Mouse (Mus musculus) frontal cortex, adult (tissue): ENCODE measurements around the gene Tmsb15b2.
"Not testable (repeated sequence)": the region's sequence is repeated elsewhere in the genome, so short reads cannot be mapped to it uniquely, and the experiment has no call there.

Experiments used
- ATAC-seq: cut with Nextera tagmentation; 2 replicates; pipeline ENCODE4 v1.9.2; 2017; ENCODE audit warnings: mild to moderate bottlenecking, moderate library complexity, mixed read lengths; ENCODE audit not compliant: low TSS enrichment

Gene Tmsb15b2

GRCm38 (mm10) chrX:136975397-136975796 lies at the start of gene Tmsb15b2:
Gene Tmsb15b2 (minus strand): TSS chrX:136975497.
- not testable (repeated sequence) for ATAC-seq

- ATAC-seq = peak; percentile 85
Observed at GRCm38 (mm10) chrX:137019310-137019709, 44.0 kb upstream of the Tmsb15b2 start.

- ATAC-seq = no peak
Observed at GRCm38 (mm10) chrX:137017668-137018067, 42.4 kb upstream of the Tmsb15b2 start.

- peak; percentile 89 for ATAC-seq
Observed at GRCm38 (mm10) chrX:137015099-137015709, 39.9 kb upstream of the Tmsb15b2 start.

GRCm38 (mm10) chrX:136996256-136996655 lies 21.0 kb upstream of the Tmsb15b2 start:
- no peak for ATAC-seq

GRCm38 (mm10) chrX:136993641-136994040 lies 18.3 kb upstream of the Tmsb15b2 start:
- no peak for ATAC-seq

- ATAC-seq = peak; percentile 93
Observed at GRCm38 (mm10) chrX:136992978-136993547, 17.8 kb upstream of the Tmsb15b2 start, which contains the start of gene Zcchc18. Gene Zcchc18 (plus strand): TSS chrX:136993155.

GRCm38 (mm10) chrX:136992191-136992965 lies 17.1 kb upstream of the Tmsb15b2 start:
- ATAC-seq = peak; percentile 44

- ATAC-seq = no peak
Observed at GRCm38 (mm10) chrX:136991274-136991673, 16.0 kb upstream of the Tmsb15b2 start.

GRCm38 (mm10) chrX:136986039-136986438 lies 10.7 kb upstream of the Tmsb15b2 start:
- no peak for ATAC-seq

GRCm38 (mm10) chrX:136978616-136979015 lies 3.3 kb upstream of the Tmsb15b2 start:
- peak; percentile 66 for ATAC-seq

GRCm38 (mm10) chrX:136976424-136977084 lies 1.3 kb upstream of the Tmsb15b2 start, which contains the start of the genes Tmsb15l and Tmsb15b1:
Gene Tmsb15l (minus strand): TSS chrX:136976869.
Gene Tmsb15b1 (minus strand): TSS chrX:136976874.
- peak; percentile 100 for ATAC-seq

- peak; percentile 69 for ATAC-seq
Observed at GRCm38 (mm10) chrX:136959688-136960087, 15.6 kb downstream of the Tmsb15b2 start.

GRCm38 (mm10) chrX:136958300-136958699 lies 17.0 kb downstream of the Tmsb15b2 start:
- ATAC-seq = not testable (repeated sequence)

GRCm38 (mm10) chrX:136957583-136958279 lies 17.6 kb downstream of the Tmsb15b2 start:
- ATAC-seq = peak; percentile 100

GRCm38 (mm10) chrX:136937985-136938384 lies 37.3 kb downstream of the Tmsb15b2 start:
- no peak for ATAC-seq

GRCm38 (mm10) chrX:136927031-136927430 lies 48.3 kb downstream of the Tmsb15b2 start, which contains the start of gene H2bfm:
Gene H2bfm (plus strand): TSS chrX:136927325.
- ATAC-seq = no peak

GRCm38 (mm10) chrX:136925863-136926262 lies 49.4 kb downstream of the Tmsb15b2 start:
- no peak for ATAC-seq
